Mouse (Mus musculus): ENCODE data around the gene Ccdc173. TPM values are rescaled to one million over a fixed set of nuclear protein-coding genes. Genes with fewer than 3 reads are reported as not detected.

The Ccdc173 gene
- total RNA-seq, 2 experiments from 2014 or later = 0.39 to 0.64 TPM

DNA sequence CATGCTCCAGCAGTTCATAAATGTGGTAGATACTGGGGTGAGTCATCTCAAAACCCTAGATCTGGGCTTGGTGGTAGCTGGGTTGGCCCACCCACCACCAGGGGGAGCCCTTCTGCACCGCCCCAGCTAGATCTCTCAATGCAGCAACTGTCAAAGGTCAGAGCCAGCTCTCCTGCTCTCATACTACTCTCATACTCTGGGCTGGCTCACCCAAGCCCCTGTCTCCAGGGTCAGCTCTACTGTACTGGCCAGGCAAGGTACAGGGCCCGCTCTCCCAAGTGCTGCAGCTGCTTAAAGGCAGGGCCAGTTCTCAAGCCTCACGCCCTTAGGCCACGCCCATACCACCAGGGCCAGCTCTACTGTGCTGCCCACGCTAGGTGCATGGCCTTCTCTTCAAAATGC lies 13.5 kb upstream of the Ccdc173 start:
- intact Hi-C loops (cut with DNase I) = loop anchor here (2.0 to 5.0 kb wide), 3 partner anchors 59 to 152 kb away; partner anchors contain the start of genes Mettl5 and Ssb
- peak; percentile 45 for DNase-seq (ENCODE audit: low spot score)

- DNase-seq (ENCODE audit: low spot score) = no peak
- intact Hi-C loops (cut with DNase I) = loop anchor here (5.0 kb wide), 2 partner anchors 78 to 153 kb away; partner anchors contain the start of gene Fastkd1
Measured at GRCm38 (mm10) chr2:69790722-69791121, 1.3 kb upstream of the Ccdc173 start.

GRCm38 (mm10) chr2:69790285-69790684 lies 910 bp upstream of the Ccdc173 start:
- intact Hi-C loops (cut with DNase I) = loop anchor here (5.0 kb wide), 2 partner anchors 78 to 153 kb away; partner anchors contain the start of gene Fastkd1
- peak; percentile 61 for DNase-seq (ENCODE audit: low spot score)

GRCm38 (mm10) chr2:69788974-69789373 lies 401 bp downstream of the Ccdc173 start:
- no peak for DNase-seq (ENCODE audit: low spot score)
- intact Hi-C loops (cut with DNase I) = no loop called here

GRCm38 (mm10) chr2:69778836-69779177 lies 10.6 kb downstream of the Ccdc173 start:
- intact Hi-C loops (cut with DNase I) = loop anchor here (5.0 kb wide), 1 partner anchor 142 kb away; no protein-coding TSS in a partner anchor

GRCm38 (mm10) chr2:69777985-69778835 lies 11.2 kb downstream of the Ccdc173 start:
- intact Hi-C loops (cut with DNase I) = loop anchor here (5.0 kb wide), 1 partner anchor 141 kb away; no protein-coding TSS in a partner anchor
- DNase-seq (ENCODE audit: low spot score) = no peak

More at GRCm38 (mm10) chr2:69778836-69779177, 10.6 kb downstream of the Ccdc173 start:
- DNase-seq (ENCODE audit: low spot score) = no peak

GRCm38 (mm10) chr2:69773331-69773730 lies 16.0 kb downstream of the Ccdc173 start:
- DNase-seq (ENCODE audit: low spot score) = no peak
- intact Hi-C loops (cut with DNase I) = no loop called here

DNA sequence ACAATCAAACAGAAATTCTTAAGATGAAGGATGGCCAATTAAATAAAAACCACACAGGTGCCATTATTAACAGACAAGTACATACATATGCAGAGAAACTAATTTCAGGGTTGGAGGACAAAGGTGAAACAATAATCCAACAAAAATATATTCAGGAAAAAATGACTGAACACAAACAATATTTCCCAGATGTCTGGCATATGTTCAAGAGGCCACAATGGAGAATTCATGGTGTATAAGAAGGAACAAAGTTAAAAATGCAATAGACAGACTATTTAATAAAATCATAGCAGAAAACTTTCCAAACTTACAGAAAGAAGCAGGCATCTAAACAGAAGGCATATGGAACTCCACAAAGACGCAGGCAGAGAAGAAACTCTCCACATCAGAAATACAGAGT lies 24.7 kb downstream of the Ccdc173 start:
- intact Hi-C loops (cut with DNase I) = no loop called here
- no peak for DNase-seq (ENCODE audit: low spot score)

DNA sequence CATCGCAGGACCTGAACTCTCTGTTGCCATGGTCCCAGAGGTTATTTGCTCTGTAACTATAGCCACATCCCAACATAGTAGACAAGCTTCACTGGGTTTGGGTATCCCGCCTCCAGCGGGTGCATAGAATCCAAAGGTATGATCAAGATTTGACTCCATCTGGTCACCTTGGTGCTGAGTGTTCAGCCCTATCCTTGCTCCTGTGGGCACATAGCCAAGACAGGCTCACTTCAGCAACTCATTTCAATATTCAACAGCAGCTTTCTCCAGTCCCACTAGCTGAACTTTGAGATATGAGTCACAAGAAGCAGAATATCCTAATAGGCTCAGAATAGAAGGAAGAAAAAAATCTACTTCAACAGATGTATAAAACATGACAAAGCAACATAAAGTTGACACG lies 26.0 kb downstream of the Ccdc173 start:
- DNase-seq (ENCODE audit: low spot score) = no peak
- intact Hi-C loops (cut with DNase I) = no loop called here

DNA sequence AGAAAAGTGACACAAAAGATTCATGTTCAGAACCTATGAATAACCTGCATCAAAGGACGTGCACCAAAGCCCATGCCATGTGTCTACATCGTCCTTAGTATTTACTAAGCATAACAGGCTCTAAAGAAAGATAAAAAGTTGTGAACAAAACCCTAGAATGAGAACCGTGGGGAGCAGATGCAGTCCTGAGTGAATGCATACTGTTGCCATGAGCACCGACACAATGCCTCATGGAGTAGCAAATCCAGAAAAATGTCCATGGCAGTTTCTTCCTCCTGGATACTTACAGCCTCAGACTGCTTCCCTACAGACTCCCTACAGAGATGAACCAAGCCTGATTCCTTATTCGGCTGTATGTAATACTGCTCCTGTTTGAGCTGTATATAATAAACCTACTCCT lies 28.4 kb downstream of the Ccdc173 start:
- no peak for DNase-seq (ENCODE audit: low spot score)
- intact Hi-C loops (cut with DNase I) = no loop called here

DNA sequence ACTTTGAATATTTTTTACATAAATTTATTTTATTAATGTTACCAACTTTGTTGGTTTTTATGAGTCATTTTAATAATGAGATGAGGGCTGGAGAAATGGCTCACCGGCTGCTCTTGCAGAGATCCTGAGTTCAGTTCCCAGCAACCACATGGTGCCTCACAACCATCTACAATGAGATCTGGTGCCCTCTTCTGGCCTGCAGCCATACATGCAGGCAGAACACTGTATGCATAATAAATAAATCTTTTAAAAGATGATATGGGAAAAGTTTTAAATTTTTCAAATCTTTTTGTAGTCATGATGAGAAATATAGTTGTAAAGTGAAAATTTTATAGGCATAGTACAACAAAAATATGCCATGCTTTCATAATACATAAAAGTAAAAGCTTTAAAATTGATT lies 44.3 kb downstream of the Ccdc173 start:
- no peak for DNase-seq (ENCODE audit: low spot score)
- intact Hi-C loops (cut with DNase I) = no loop called here

DNA sequence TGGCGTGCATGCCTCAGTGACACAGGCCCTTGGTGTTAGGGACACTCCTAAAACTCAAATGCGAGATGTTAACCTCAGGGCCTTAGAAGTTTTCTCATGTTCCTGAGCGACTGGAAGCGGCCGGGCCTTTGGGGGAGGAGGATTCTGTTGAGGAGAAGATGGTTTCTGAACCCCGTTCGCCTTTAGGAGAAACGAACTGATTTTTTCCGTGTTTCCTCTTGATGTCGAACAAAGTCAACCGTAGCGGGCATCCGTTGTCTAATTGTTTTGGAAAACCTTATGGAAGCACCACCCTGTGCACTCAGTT lies 65.9 kb downstream of the Ccdc173 start:
- intact Hi-C loops (cut with DNase I) = loop anchor here (5.0 kb wide), 1 partner anchor 76 kb away; the partner anchor contains the start of gene Bbs5
- no peak for DNase-seq (ENCODE audit: low spot score)

DNA sequence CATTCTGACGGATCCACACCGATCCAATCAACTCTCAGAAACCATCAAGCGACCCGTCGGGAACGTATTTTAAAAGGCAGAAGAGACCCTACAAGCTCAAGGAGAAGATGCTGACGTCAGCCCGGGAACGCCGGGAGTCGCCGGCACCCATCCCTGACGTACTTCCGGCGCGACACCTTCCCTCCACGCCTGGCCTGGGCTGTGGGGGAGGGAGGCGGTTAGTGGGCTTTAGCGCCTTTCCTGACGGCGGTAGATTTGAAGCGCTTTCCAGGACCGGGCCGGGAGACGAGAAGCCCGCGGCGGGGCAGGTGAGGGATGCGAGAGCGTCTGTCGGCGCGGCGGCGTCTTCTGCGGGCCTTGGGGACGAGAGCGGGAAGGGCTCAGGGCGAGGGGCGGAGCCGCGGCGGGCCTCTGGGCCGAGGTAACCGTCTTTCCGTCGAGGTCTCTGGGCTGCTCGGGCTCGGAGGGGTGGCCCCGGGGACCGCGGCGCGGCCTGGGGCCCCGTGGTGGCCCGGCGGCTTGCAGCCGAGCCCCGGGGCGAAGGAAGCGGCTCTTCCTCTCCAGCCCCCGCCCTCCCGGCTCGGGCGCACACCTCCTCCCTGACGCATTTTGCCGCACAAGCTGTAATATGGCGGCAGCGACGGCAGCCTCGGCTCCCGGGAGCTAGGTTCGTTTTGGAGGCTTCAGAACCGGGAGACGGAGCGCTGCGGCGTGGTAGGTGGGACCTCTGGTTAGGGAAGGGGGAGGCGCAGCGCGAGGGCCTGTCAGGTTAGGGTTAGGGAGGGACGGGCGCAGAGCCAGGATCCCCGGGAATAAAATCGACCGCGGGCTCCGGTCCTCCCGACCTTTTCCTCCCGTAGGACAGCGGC lies 66.5 kb downstream of the Ccdc173 start:
- intact Hi-C loops (cut with DNase I) = loop anchor here (5.0 kb wide), 1 partner anchor 76 kb away; the partner anchor contains the start of gene Bbs5
- DNase-seq (ENCODE audit: low spot score) = peak; percentile 80

GRCm38 (mm10) chr2:69722273-69722649 lies 67.1 kb downstream of the Ccdc173 start, which contains the start of gene Ppig:
TSS of gene Ppig (plus strand) at chr2:69722545.
- intact Hi-C loops (cut with DNase I) = loop anchor here (5.0 kb wide), 1 partner anchor 75 kb away; the partner anchor contains the start of gene Bbs5
- no peak for DNase-seq (ENCODE audit: low spot score)

DNA sequence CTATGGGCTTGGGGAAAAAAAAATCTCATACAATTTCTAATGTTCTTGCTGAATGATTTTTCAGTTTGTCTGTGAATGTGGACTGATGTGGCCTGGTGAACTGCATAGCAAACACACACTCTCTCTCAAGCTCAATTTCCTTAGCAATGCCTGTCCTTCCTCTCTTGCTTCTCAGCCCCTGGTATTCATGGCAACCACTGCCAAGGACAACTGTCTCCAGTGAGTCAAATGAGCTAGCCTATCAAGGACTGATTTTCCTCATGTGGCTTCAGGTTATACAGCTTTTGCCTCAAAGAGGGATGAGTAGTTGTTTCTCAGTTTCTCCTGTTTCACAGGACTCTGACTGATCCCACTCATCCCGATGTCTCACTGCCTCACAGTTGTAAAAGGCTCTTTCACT lies 70.3 kb downstream of the Ccdc173 start:
- no peak for DNase-seq (ENCODE audit: low spot score)
- intact Hi-C loops (cut with DNase I) = no loop called here

DNA sequence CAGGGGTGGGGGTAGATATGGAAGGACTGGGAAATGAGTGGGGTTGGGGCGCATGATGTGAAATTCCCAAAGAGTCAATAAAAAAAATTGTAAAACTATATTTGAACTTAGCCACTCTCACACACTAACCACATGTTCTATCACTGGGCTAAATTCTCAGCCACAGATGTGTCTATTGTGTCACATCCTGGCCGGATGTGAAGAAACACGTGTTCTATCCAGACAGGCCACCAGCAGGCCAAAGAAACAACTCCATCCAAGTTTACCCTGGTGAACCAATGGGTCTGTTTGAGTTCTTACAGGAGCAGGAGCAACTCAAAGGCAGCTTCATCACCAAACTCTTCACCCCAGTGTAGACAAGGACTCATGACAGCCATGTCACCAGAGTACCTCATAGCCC lies 72.9 kb downstream of the Ccdc173 start:
- DNase-seq (ENCODE audit: low spot score) = no peak
- intact Hi-C loops (cut with DNase I) = no loop called here

DNA sequence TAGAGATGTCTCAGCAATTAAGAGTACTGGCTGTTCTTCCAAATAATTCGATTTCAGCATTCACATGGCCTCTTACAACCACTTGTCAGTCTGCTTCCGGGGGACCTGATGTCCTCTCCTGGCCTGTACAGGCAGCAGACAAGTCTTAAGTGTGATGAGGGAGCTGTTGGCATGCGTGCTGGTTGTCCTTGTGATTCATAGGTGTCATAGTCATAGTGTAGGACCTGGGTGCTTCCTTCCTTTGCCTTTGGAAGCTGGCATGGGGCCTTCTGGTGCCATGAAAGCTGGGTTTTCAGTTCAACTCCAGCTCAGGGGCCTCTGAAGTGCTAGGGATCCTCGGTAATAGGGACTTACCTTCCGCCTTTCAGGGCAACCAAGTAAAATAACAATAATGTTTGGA lies 75.2 kb downstream of the Ccdc173 start:
- intact Hi-C loops (cut with DNase I) = loop anchor here (5.0 kb wide), 1 partner anchor 78 kb away; no protein-coding TSS in a partner anchor

GRCm38 (mm10) chr2:69713626-69714014 lies 75.8 kb downstream of the Ccdc173 start:
- intact Hi-C loops (cut with DNase I) = loop anchor here (5.0 kb wide), 1 partner anchor 79 kb away; no protein-coding TSS in a partner anchor
- no peak for DNase-seq (ENCODE audit: low spot score)

More for the DNA sequence above, 75.2 kb downstream of the Ccdc173 start:
- no peak for DNase-seq (ENCODE audit: low spot score)

DNA sequence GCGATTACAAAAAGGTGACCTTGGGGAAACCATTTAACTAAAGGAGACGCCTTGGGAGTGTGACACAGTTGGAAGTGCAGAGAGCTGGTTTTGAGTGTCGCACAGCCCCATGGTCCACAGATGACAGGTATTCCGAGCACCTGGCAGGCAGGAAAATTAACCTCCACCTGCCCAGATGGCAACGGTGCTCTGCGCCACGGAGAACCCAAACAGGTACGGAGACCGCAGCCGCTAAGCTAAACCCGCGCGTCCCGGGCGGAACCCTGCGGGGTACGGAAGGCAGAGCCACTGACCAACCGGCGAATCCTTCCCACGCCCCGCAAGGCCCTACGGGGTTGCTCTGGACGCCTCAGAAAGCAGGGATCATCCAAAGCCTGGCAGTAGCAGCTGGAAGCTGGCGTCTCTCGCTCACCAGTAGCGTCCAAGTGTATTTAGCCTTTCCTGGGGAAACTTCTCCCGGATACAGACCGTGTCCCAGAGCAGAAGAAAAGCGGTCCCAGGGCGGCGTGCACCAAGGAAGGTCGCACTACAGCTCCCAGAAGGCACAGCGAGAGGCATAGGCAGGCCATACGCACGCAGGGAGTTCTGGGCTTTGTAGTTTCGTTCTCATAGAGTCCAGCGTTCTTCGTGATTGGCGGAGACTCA lies 76.3 kb downstream of the Ccdc173 start, which contains the start of gene Fastkd1:
Gene Fastkd1 (minus strand): TSS at position 536 of the 645 bp plus-strand sequence.
- intact Hi-C loops (cut with DNase I) = loop anchor here (5.0 kb wide), 1 partner anchor 79 kb away; no protein-coding TSS in a partner anchor
- peak; percentile 77 for DNase-seq (ENCODE audit: low spot score)

- intact Hi-C loops (cut with DNase I) = loop anchor here (5.0 kb wide), 1 partner anchor 80 kb away; no protein-coding TSS in a partner anchor
- no peak for DNase-seq (ENCODE audit: low spot score)
Measured at GRCm38 (mm10) chr2:69712171-69712570, 77.2 kb downstream of the Ccdc173 start.
